7 mouse cellular contexts compared by ENCODE assay signal in the genomic region with DNA sequence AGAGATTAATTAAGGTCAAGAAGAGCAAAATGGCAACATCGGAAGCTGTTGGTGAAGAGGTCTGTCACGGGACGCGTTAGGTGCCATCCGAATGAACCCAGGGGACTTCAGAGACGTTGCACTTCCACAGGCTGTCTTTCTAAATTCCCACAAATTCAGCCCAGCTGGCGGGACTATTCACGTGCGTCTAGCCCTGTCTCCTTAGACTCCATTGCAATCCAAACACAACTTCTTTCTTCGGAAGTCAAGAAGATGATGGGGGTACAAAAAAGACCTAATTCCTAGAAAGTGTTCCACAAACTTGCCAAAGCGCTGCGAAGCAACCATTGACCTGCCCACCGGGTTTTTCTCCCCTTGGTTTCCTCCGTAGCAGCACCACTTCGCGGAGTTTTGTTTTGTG. TPM values are rescaled to one million over a fixed set of nuclear protein-coding genes. Genes with fewer than 3 reads are reported as not detected.
DNase-seq lines count a peak whose midpoint lies in the region; ATAC-seq and TF ChIP-seq lines count a peak whose summit lies in the region.

No protein-coding gene starts in this region.

- intact Hi-C loops in gastrocnemius, postnatal 14 days (cut with DNase I; ENCODE audit: low total_unique reads): loop anchor here (10.0 kb wide), 2 partner anchors 1316 to 1416 kb away; no protein-coding TSS in a partner anchor

- ATAC-seq in forebrain, embryonic 11.5 days (replicated peaks; ENCODE audit: low FRiP score): peak; percentile 26
- no peak for ATAC-seq in limb, embryonic 13.5 days (ENCODE audit: low FRiP score, low read depth)
- ATAC-seq in neural tube, embryonic 15.5 days (ENCODE audit: low FRiP score): no peak

- no peak overlapping the region for H3K9ac ChIP-seq in liver, adult 2 months (ENCODE audit: low read depth, low read length)
- peak overlapping the region; percentile 67 for H3K9ac ChIP-seq in forebrain, embryonic 11.5 days (ENCODE audit: low read length)
- H3K9ac ChIP-seq in limb, embryonic 13.5 days: peak overlapping the region; percentile 77
- peak overlapping the region; percentile 84 for H3K9ac ChIP-seq in neural tube, embryonic 15.5 days (replicated peaks)

- TF ChIP-seq CTCF in liver, adult 2 months (IDR thresholded peaks at IDR 0.05; ENCODE audit: low read depth, low read length): no peak

- no peak for DNase-seq in liver, adult 2 months (ENCODE audit: extremely low read depth, low read depth, low spot score)
- no peak for DNase-seq in liver
- DNase-seq in forebrain, embryonic 11.5 days (ENCODE audit: low spot score): no peak
- no peak for DNase-seq in gastrocnemius, postnatal 14 days
- DNase-seq in cerebellum, adult 11-12 months: no peak

- no peak for TF ChIP-seq POLR2A in liver, adult 2 months (IDR thresholded peaks at IDR 0.05; ENCODE audit: extremely low read depth, insufficient read depth, low read length)

- WGBS in liver, adult 2 months: 2% methylated on average over 16 of the region's 16 CpGs
- under 1% methylated on average over 16 of the region's 16 CpGs for WGBS in forebrain, embryonic 11.5 days
- 0% methylated on average over 16 of the region's 16 CpGs for WGBS in limb, embryonic 13.5 days
- WGBS in neural tube, embryonic 15.5 days: under 1% methylated on average over 16 of the region's 16 CpGs

- H3K4me2 ChIP-seq in forebrain, embryonic 11.5 days (ENCODE audit: low read depth, low read length, severe bottlenecking): peak overlapping the region; percentile 86
- H3K4me2 ChIP-seq in limb, embryonic 13.5 days (replicated peaks): peak overlapping the region; percentile 84
- H3K4me2 ChIP-seq in neural tube, embryonic 15.5 days: peak overlapping the region; percentile 79

- peak overlapping the region; percentile 57 for H3K4me3 ChIP-seq in liver, adult 2 months (ENCODE audit: insufficient read depth, low read depth, low read length)
- H3K4me3 ChIP-seq in forebrain, embryonic 11.5 days (ENCODE audit: low read depth, low read length): peak overlapping the region; percentile 57
- peak overlapping the region; percentile 71 for H3K4me3 ChIP-seq in limb, embryonic 13.5 days
- H3K4me3 ChIP-seq in neural tube, embryonic 15.5 days (replicated peaks): peak overlapping the region; percentile 81

- H3K79me2 ChIP-seq in liver, adult 2 months (ENCODE audit: control insufficient read depth, insufficient read depth, low read length): no peaks in the 10 kb centered on the region

- H3K9me3 ChIP-seq in forebrain, embryonic 11.5 days (ENCODE audit: control insufficient read depth, low read length): no peaks in the 10 kb centered on the region
- no peaks in the 10 kb centered on the region for H3K9me3 ChIP-seq in limb, embryonic 13.5 days
- H3K9me3 ChIP-seq in neural tube, embryonic 15.5 days (replicated peaks): no peaks in the 10 kb centered on the region

- no peaks in the 10 kb centered on the region for H3K4me1 ChIP-seq in liver, adult 2 months (ENCODE audit: control insufficient read depth, insufficient read depth, low read length)
- H3K4me1 ChIP-seq in forebrain, embryonic 11.5 days (replicated peaks; ENCODE audit: control insufficient read depth, insufficient read depth, low read length): no peaks in the 10 kb centered on the region
- 0 out of 2 replicates have a peak, but pooled peaks cover 15% of the 10 kb centered on the region for H3K4me1 ChIP-seq in limb, embryonic 13.5 days
- H3K4me1 ChIP-seq in neural tube, embryonic 15.5 days: peaks cover 9% of the 10 kb centered on the region; the same call in 1 of the 2 replicates

- H3K27ac ChIP-seq in liver, adult 2 months (replicated peaks; ENCODE audit: insufficient read depth, low read depth, low read length): no peak overlapping the region
- H3K27ac ChIP-seq in forebrain, embryonic 11.5 days (ENCODE audit: low read depth, low read length): peak overlapping the region; percentile 43; the same call in 1 of the 2 replicates
- H3K27ac ChIP-seq in limb, embryonic 13.5 days: peak overlapping the region; percentile 89
- peak overlapping the region; percentile 93 for H3K27ac ChIP-seq in neural tube, embryonic 15.5 days (replicated peaks)

- peaks cover 10% of the 10 kb centered on the region; the same call in 1 of the 2 replicates for H3K27me3 ChIP-seq in liver, adult 2 months (ENCODE audit: control insufficient read depth, insufficient read depth, low read length)
- H3K27me3 ChIP-seq in forebrain, embryonic 11.5 days (ENCODE audit: control insufficient read depth, insufficient read depth, low read length): no peaks in the 10 kb centered on the region
- H3K27me3 ChIP-seq in limb, embryonic 13.5 days: no peaks in the 10 kb centered on the region
- no peaks in the 10 kb centered on the region for H3K27me3 ChIP-seq in neural tube, embryonic 15.5 days (replicated peaks)

- no peaks in the 10 kb centered on the region for H3K36me3 ChIP-seq in liver, adult 2 months (ENCODE audit: control insufficient read depth, insufficient read depth, low read length)
- H3K36me3 ChIP-seq in forebrain, embryonic 11.5 days (ENCODE audit: control insufficient read depth, insufficient read depth, low read length): no peaks in the 10 kb centered on the region
- H3K36me3 ChIP-seq in limb, embryonic 13.5 days: no peaks in the 10 kb centered on the region
- no peaks in the 10 kb centered on the region for H3K36me3 ChIP-seq in neural tube, embryonic 15.5 days

RNA-seq across cellular contexts. Expression of a gene that starts 0.6 kb away (rescaled TPM):
- total RNA-seq in liver, adult 2 months (2014; rRNA removed): 2.8 and 4.8 TPM in 2 replicates
- 0.41 and 1.2 TPM in 2 replicates for polyA plus RNA-seq in liver, adult 2 months (2012; rRNA removed)
- polyA plus RNA-seq in forebrain, embryonic 11.5 days (2014; fragmentation: Nextera tagmentation; extraction: Ambion mirVana): 27.6 and 33.7 TPM in 2 replicates
- 73.9 and 76.3 TPM in 2 replicates for polyA plus RNA-seq in limb, embryonic 13.5 days (2015; fragmentation: Nextera tagmentation; extraction: Ambion mirVana)
- 75.5 and 87.3 TPM in 2 replicates for polyA plus RNA-seq in neural tube, embryonic 15.5 days (2015; fragmentation: Nextera tagmentation; extraction: Ambion mirVana)
- total RNA-seq in gastrocnemius, postnatal 14 days (2021): 1 to 10 TPM; 2.0 to 4.2 TPM

Comparison
In these comparisons a context has a peak if more than half of its experiments do, and no peak if none do; other contexts are left out.
1. RNA of a gene that starts 0.6 kb away (polyA plus RNA-seq): 75.5 to 87.3 TPM in neural tube, embryonic 15.5 days, 73.9 to 76.3 TPM in limb, embryonic 13.5 days and 27.6 to 33.7 TPM in forebrain, embryonic 11.5 days; 0.41 to 1.2 TPM in liver, adult 2 months; every median in the first group is over 10 times any median in the second.
2. Peak in every context shown above with its lines, with median percentiles within 50 percentile points of each other: H3K4me3 ChIP-seq and H3K4me2 ChIP-seq.